Mouse (Mus musculus) ES-E14 (cell line): Measurements from ENCODE around the gene Colq.

Source experiments
- CHD2 ChIP-seq: IDR thresholded peaks from 2 replicates; pipeline ENCODE4 v1.6.1; 2014; ENCODE audit warnings: mild to moderate bottlenecking, low read depth, low read length, inconsistent platforms
- HCFC1 ChIP-seq: IDR thresholded peaks from 2 replicates; pipeline ENCODE4 v1.6.1; 2012; ENCODE audit warnings: low read length, inconsistent platforms, borderline replicate concordance; ENCODE audit not compliant: insufficient read depth
- MAFK ChIP-seq: IDR thresholded peaks from 2 replicates; pipeline ENCODE4 v1.6.1; 2014; ENCODE audit warnings: mild to moderate bottlenecking, low read depth, low read length, inconsistent platforms; ENCODE audit not compliant: insufficient read depth
- ZC3H11A ChIP-seq: IDR thresholded peaks from 2 replicates; pipeline ENCODE4 v1.6.1; 2012; ENCODE audit warnings: low read depth, mild to moderate bottlenecking, inconsistent platforms, low read length, borderline replicate concordance
- ZNF384 ChIP-seq: IDR thresholded peaks from 2 replicates; pipeline ENCODE4 v1.6.1; 2012; ENCODE audit warnings: low read depth, low read length, inconsistent platforms

DNA sequence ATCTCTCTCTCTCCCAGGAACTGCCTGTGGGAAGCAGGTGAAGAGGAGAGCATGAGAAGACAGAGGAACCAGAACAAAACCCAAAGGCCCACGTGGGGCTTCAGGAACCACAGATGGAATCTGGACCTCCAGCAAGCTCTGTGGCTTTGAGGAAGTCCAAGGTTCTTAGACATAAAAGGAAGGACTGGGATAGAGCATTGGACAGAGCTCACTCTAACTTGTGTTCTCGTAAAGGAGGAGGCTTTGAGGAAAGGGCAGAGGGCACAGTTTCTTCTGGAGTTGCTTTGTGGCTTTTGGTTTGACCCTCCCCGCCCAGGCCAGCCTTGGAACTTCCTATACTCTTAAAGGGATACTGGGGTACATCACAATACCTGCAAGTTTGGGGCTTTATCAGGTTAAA is 58.5 kb downstream of the Colq start:
- TF ChIP-seq MAFK (no peak), CHD2 (no peak), ZC3H11A (no peak), HCFC1 (no peak), ZNF384 (no peak)
